Mouse (Mus musculus) thymus, adult 2 months (tissue): ENCODE measurements at regions not wholly inside any gene's neighbourhood (a gene's known extent, or its start where the extent isn't known, plus 50 kb on each side); places are given as distances from the start of the nearest gene placed in this dataset.

Experiments
- DNase-seq: peaks from one replicate; pipeline ENCODE4 v3.0.0; 2021
- H3K27ac ChIP-seq: fragments of 200-500 bp; 2 replicates; pipeline ENCODE4 v1.5.1; 2012; ENCODE audit warnings: low read length, control low read depth; ENCODE audit not compliant: control insufficient read depth, insufficient read depth
- H3K27me3 ChIP-seq: fragments of 200-500 bp; 2 replicates; pipeline ENCODE4 v1.6.1; 2012; ENCODE audit warnings: mild to moderate bottlenecking, low read length, moderate library complexity, mixed read lengths; ENCODE audit not compliant: control insufficient read depth, insufficient read depth
- H3K36me3 ChIP-seq: fragments of 200-500 bp; 2 replicates; pipeline ENCODE4 v1.6.1; 2012; ENCODE audit warnings: mild to moderate bottlenecking, low read length, moderate library complexity; ENCODE audit not compliant: control insufficient read depth, insufficient read depth
- H3K4me1 ChIP-seq: fragments of 200-500 bp; replicated peaks from 2 replicates; pipeline ENCODE4 v1.6.1; 2012; ENCODE audit warnings: low read length; ENCODE audit not compliant: control insufficient read depth, insufficient read depth
- H3K4me3 ChIP-seq: fragments of 200-500 bp; 2 replicates; pipeline ENCODE4 v1.5.1; 2012; ENCODE audit warnings: mild to moderate bottlenecking, low read length, control low read depth, moderate library complexity; ENCODE audit not compliant: control insufficient read depth, insufficient read depth
- CTCF ChIP-seq: fragments of 200-500 bp; IDR thresholded peaks from 2 replicates; pipeline ENCODE4 v1.5.1; 2012; ENCODE audit warnings: mild to moderate bottlenecking, control low read depth, low read length, moderate library complexity, borderline replicate concordance; ENCODE audit not compliant: control insufficient read depth, poor library complexity, insufficient read depth; ENCODE audit errors: extremely low read depth
- POLR2A ChIP-seq: fragments of 200-500 bp; IDR thresholded peaks from 2 replicates; pipeline ENCODE4 v1.6.1; 2012; ENCODE audit warnings: mild to moderate bottlenecking, low read length, control low read depth, moderate library complexity; ENCODE audit not compliant: control insufficient read depth, poor library complexity, insufficient read depth; ENCODE audit errors: extremely low read depth
- WGBS: fragments of 180-500 bp; shearing (Covaris S2); methylation state at CpG from one replicate; pipeline ENCODE4 v1.1.7; 2018; 5-methylcytosine and 5-hydroxymethylcytosine counted together

DNA sequence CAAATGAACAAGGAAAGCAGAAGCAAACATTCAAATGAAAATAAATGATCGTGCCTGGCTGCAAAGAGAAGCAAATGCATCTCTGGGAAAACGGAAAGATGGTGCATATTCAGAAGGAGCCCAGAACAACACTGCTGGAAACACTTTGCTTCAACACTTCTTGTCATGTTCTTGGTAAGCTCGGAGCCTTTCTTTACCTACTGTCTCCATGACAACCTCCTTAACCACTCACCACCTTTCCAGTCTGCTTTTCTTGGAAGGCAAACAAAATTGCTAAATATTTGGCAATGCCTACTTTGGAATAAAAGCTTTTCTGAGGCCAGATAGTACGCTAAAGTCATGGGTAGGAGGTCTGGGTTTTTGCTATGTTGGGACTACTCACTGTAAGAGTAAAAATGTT, 548.1 kb downstream of the Ipo11 start:
- Histone ChIP-seq H3K36me3 (no peaks in the 10 kb centered on the region), H3K27ac (no peak overlapping the region), H3K27me3 (no peaks in the 10 kb centered on the region), H3K4me3 (no peak overlapping the region), H3K4me1 (no peaks in the 10 kb centered on the region)
- TF ChIP-seq POLR2A, result no peak
- no peak for TF ChIP-seq CTCF
- WGBS, result 84% methylated on average over 4 of the region's 4 CpGs
- no peak for DNase-seq

DNA sequence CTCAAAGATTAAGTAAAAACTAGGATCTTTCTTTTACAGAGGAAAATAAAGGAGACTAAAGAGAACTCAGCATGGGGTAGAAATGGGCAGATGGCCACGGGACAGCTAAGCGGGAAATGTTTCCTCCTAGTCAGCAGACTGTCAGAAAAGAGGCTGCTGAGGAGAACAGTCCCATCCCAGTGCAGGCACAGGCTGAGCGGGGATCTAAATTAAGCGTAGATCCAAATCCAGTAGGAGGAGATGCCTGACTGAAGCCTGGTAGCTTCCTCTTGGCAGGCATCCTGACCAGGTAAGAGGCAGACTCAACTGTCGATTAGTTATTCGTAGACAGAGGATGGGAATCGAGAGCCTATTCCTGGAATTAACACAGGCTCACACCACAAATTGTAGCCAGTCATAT, 569.2 kb downstream of the Ipo11 start:
- Histone ChIP-seq H3K4me3 (no peak overlapping the region), H3K27ac (no peak overlapping the region), H3K4me1 (no peaks in the 10 kb centered on the region), H3K36me3 (no peaks in the 10 kb centered on the region), H3K27me3 (no peaks in the 10 kb centered on the region)
- no peak for DNase-seq
- TF ChIP-seq CTCF (no peak), POLR2A (no peak)
- WGBS, result 93% methylated on average over 7 of the region's 7 CpGs

DNA sequence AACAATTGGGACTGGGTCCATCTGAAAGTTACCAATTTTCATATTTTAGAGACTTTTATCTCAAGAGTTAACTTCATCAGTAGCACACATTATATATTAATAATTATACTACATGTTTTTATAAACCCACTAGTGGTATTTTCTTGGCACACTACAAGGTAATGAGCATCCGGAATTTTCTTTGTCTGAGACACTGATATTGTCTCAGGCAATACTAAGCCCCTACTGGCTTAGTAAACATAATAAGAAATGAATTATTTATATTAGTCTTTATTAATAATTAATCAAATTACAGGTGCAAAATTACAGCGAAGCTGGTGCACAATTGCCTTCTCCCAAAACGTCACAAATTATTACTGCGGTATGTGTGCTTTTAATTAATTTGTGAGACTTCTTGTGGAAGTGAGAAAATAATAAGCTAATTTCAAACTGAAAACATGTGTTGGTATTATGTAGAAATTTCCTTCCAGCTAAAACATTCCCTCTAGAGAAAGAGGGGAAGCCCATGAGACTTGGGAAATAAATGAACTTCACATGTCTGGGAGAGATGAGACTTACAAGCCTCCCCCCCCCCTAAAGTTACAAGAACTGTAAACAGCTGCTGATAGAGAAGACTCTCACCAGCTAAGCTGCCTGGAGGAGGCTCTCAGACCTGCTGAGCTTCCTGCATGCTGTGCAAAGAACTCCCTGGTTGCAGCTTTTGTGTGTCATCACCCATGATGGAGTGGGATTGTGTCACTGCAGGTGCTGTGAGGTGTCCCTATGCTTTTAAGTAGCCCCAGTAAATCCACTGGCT, 583.9 kb downstream of the Ipo11 start:
- Histone ChIP-seq H3K27ac (no peak overlapping the region), H3K4me1 (no peaks in the 10 kb centered on the region), H3K27me3 (no peaks in the 10 kb centered on the region), H3K4me3 (no peak overlapping the region), H3K36me3 (no peaks in the 10 kb centered on the region)
- TF ChIP-seq CTCF, result no peak
- no peak for TF ChIP-seq POLR2A
- WGBS, result 89% methylated on average over 4 of the region's 4 CpGs
- no peak for DNase-seq

DNA sequence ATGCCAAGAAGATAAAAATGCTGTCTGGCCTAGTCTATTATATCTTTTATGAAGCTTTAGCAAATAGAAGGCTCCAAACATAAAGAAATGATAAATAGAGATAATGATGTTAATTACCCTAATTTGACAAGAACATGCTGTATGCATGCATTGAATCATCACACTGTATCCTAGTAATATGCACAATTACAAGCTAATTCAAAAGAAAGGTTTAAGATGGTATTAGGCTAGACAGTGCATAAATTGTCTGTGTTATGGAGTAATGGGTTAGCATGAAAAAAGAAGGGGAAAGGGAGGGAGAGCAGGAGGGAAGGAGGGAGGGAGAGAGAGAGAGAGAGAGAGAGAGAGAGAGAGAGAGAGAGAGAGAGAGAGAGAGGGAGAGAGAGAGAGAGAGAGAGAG, 604.7 kb downstream of the Ipo11 start:
- DNase-seq, result no peak
- no peak for TF ChIP-seq POLR2A
- no peak for TF ChIP-seq CTCF
- H3K4me1 ChIP-seq, result no peaks in the 10 kb centered on the region
- H3K27ac ChIP-seq, result no peak overlapping the region
- H3K27me3 ChIP-seq, result no peaks in the 10 kb centered on the region
- H3K36me3 ChIP-seq, result no peaks in the 10 kb centered on the region
- H3K4me3 ChIP-seq, result no peak overlapping the region

DNA sequence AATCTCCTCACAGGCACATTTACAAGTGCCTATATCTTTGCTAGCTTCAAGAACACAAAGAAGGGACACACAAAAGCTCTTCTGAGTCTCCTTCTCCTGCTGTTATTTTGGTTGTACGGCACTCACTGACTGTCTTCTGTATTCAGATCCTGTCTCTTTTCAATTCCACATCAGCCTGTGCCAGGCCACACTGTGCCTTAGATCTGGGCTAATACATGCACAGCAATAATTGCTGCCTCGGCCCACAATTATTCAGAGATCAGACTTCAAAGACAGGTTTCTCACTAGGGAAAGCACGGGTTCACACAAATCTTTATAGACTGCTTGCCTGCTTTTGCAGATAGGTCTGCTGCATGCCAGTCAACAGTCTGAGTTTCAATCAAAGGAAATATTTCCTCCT, 617.8 kb downstream of the Ipo11 start:
- Histone ChIP-seq H3K4me3 (no peak overlapping the region), H3K36me3 (no peaks in the 10 kb centered on the region), H3K27ac (no peak overlapping the region), H3K4me1 (no peaks in the 10 kb centered on the region), H3K27me3 (no peaks in the 10 kb centered on the region)
- DNase-seq, result no peak
- WGBS, result 88% methylated on average over 3 of the region's 3 CpGs
- TF ChIP-seq POLR2A (no peak), CTCF (no peak)

DNA sequence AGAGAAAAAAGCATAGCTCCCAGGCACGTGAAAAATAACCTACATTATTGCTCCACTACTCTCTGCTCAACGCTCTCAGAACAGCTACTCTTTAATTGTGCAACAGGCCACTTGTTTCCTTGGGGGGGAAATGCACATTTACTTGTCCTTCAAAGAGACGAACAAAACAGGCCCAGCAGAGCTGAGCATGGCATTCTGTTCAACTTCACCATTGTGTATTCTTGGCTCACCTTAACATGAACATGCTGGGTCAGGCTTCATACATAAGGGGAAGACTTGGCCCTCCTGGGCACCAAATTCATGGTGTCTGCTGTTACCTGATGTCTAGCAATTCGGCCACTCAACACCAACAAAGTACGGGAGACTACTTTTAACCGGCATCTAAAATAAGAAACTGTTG, 618.3 kb downstream of the Ipo11 start:
- no peak for DNase-seq
- H3K36me3 ChIP-seq, result no peaks in the 10 kb centered on the region
- TF ChIP-seq POLR2A (no peak), CTCF (no peak)
- 87% methylated on average over 6 of the region's 6 CpGs for WGBS
- H3K27ac ChIP-seq, result no peak overlapping the region
- no peak overlapping the region for H3K4me3 ChIP-seq
- no peaks in the 10 kb centered on the region for H3K27me3 ChIP-seq
- no peaks in the 10 kb centered on the region for H3K4me1 ChIP-seq

GRCm38 (mm10) chr13:106317300-106317699, 619.5 kb downstream of the Ipo11 start:
- Histone ChIP-seq H3K36me3 (no peaks in the 10 kb centered on the region), H3K4me1 (no peaks in the 10 kb centered on the region), H3K27ac (no peak overlapping the region), H3K27me3 (no peaks in the 10 kb centered on the region), H3K4me3 (no peak overlapping the region)
- TF ChIP-seq CTCF (no peak), POLR2A (no peak)
- 74% methylated on average over 2 of the region's 2 CpGs for WGBS
- DNase-seq, result no peak
